Mouse (Mus musculus) liver, embryonic 18 days (tissue): Measurements from ENCODE around the gene Gm43552. TPM values are rescaled to one million over a fixed set of nuclear protein-coding genes. Genes with fewer than 3 reads are reported as not detected.

Experiments
- polyA plus RNA-seq: library from polyadenylated mRNA; depleted of rRNA; stranded (reverse); fragments of >200 nt; gene quantifications from 2 replicates; pipeline ENCODE4 v1.2.3, GENCODE M21; 2012; rRNA removed

Gene Gm43552
- polyA plus RNA-seq = not detected in 2 replicates

GRCm38 (mm10) chr5:65492716-65493531, at the start of gene Gm43552:
Gene Gm43552 (minus strand): TSS chr5:65492833.

GRCm38 (mm10) chr5:65536751-65537419, 44.3 kb upstream of the Gm43552 start, which contains the start of the genes Smim14 and Ube2k:
Gene Smim14 (minus strand): TSS chr5:65537184.
Gene Ube2k (plus strand): TSS chr5:65537233.

GRCm38 (mm10) chr5:65435806-65436561, 56.6 kb downstream of the Gm43552 start, which contains the start of gene Ugdh:
Gene Ugdh (minus strand): TSS chr5:65435949.

GRCm38 (mm10) chr5:65390648-65391644, 101.7 kb downstream of the Gm43552 start, which contains the start of the genes Rpl9 and Lias:
Gene Rpl9 (minus strand): TSS chr5:65391444.
Gene Lias (plus strand): TSS chr5:65391497.

Other genes starting within 250 kb of the Gm43552 start
- 10.4 and 10.9 TPM in 2 replicates for gene Rfc1, start 157.2 kb downstream of the Gm43552 start, polyA plus RNA-seq
- 9.4 and 10.2 TPM in 2 replicates for gene Klb, start 144.5 kb downstream of the Gm43552 start, polyA plus RNA-seq
- gene Rpl9, start 101.4 kb downstream of the Gm43552 start, polyA plus RNA-seq = 607 and 636 TPM in 2 replicates
- 16.3 and 16.5 TPM in 2 replicates for gene Lias, start 101.3 kb downstream of the Gm43552 start, polyA plus RNA-seq
- 13.4 and 16.9 TPM in 2 replicates for gene Ugdh, start 56.9 kb downstream of the Gm43552 start, polyA plus RNA-seq
- gene Smim14, start 44.4 kb upstream of the Gm43552 start, polyA plus RNA-seq = 45.4 and 51.9 TPM in 2 replicates
- gene Ube2k, start 44.4 kb upstream of the Gm43552 start, polyA plus RNA-seq = 43.1 and 43.4 TPM in 2 replicates
- 22.9 and 23.8 TPM in 2 replicates for gene Pds5a, start 205.4 kb upstream of the Gm43552 start, polyA plus RNA-seq